In genomic region chr12:73039939-73040562, GRCm38 (mm10) we compare ENCODE assay signal across 9 mouse cellular contexts. TPM values are rescaled to one million over a fixed set of nuclear protein-coding genes. Genes with fewer than 3 reads are reported as not detected.
DNase-seq lines count a peak whose midpoint lies in the region; ATAC-seq and TF ChIP-seq lines count a peak whose summit lies in the region.
"Had no signal": no experiment of that assay in that cellular context is flagged by ENCODE, and none has a peak within 500 bp of the region (broad histone marks: within the 10 kb centered on the region; RNA-seq: fewer than 3 reads in every experiment).

No protein-coding gene starts in this region.

- peak overlapping the region; percentile 89 for H3K27ac ChIP-seq in embryonic facial prominence, embryonic 14.5 days (replicated peaks; ENCODE audit: low read depth, low read length)
- no peak overlapping the region for H3K27ac ChIP-seq in neural tube, embryonic 12.5 days
- H3K27ac ChIP-seq in kidney, adult 2 months (ENCODE audit: insufficient read depth, low read depth, low read length) = no peak overlapping the region
- H3K27ac ChIP-seq: macrophage had no signal

- H3K4me1 ChIP-seq in embryonic facial prominence, embryonic 14.5 days (ENCODE audit: control insufficient read depth, insufficient read depth, low read length) = peaks cover 26% of the 10 kb centered on the region
- H3K4me1 ChIP-seq in neural tube, embryonic 12.5 days = peaks cover 13% of the 10 kb centered on the region
- no peaks in the 10 kb centered on the region for H3K4me1 ChIP-seq in kidney, adult 2 months (ENCODE audit: control insufficient read depth, insufficient read depth, low read length)

- peaks cover 28% of the 10 kb centered on the region; the same call in 1 of the 2 replicates for H3K36me3 ChIP-seq in embryonic facial prominence, embryonic 14.5 days (ENCODE audit: control insufficient read depth, insufficient read depth, low read length)
- no peaks in the 10 kb centered on the region for H3K36me3 ChIP-seq in neural tube, embryonic 12.5 days
- H3K36me3 ChIP-seq in kidney, adult 2 months (ENCODE audit: control insufficient read depth, insufficient read depth, low read length) = no peaks in the 10 kb centered on the region

- 12% methylated on average over 17 of the region's 18 CpGs for WGBS in embryonic facial prominence, embryonic 14.5 days
- 2% methylated on average over 18 of the region's 18 CpGs for WGBS in neural tube, embryonic 12.5 days
- WGBS in kidney, adult 2 months = 8% methylated on average over 18 of the region's 18 CpGs

- peak overlapping the region; percentile 86 for H3K4me3 ChIP-seq in embryonic facial prominence, embryonic 14.5 days (ENCODE audit: low read depth, low read length)
- peak overlapping the region; percentile 24 for H3K4me3 ChIP-seq in neural tube, embryonic 12.5 days
- no peak overlapping the region for H3K4me3 ChIP-seq in kidney, adult 2 months (ENCODE audit: insufficient read depth, low read depth, low read length)

- H3K9me3 ChIP-seq in embryonic facial prominence, embryonic 14.5 days (ENCODE audit: control insufficient read depth, low read length) = no peaks in the 10 kb centered on the region
- no peaks in the 10 kb centered on the region for H3K9me3 ChIP-seq in neural tube, embryonic 12.5 days

- TF ChIP-seq CTCF in kidney, adult 2 months (conservative IDR thresholded peaks at IDR 0.05; ENCODE audit: insufficient read depth, insufficient read length, low read depth, low read length) = no peak

- TF ChIP-seq POLR2A in kidney, adult 2 months (IDR thresholded peaks at IDR 0.05; ENCODE audit: low read depth, low read length) = no peak

- H3K27me3 ChIP-seq in embryonic facial prominence, embryonic 14.5 days (replicated peaks; ENCODE audit: control insufficient read depth, insufficient read depth, low read length) = peaks cover 37% of the 10 kb centered on the region
- H3K27me3 ChIP-seq in neural tube, embryonic 12.5 days (replicated peaks) = peaks cover 86% of the 10 kb centered on the region
- peaks cover 27% of the 10 kb centered on the region for H3K27me3 ChIP-seq in kidney, adult 2 months (replicated peaks; ENCODE audit: control insufficient read depth, insufficient read depth, low read length)

- H3K9ac ChIP-seq in embryonic facial prominence, embryonic 14.5 days (ENCODE audit: low read depth, low read length) = peak overlapping the region; percentile 97
- 0 out of 2 replicates have a peak overlapping the region, but pooled peaks have one; percentile 44 for H3K9ac ChIP-seq in neural tube, embryonic 12.5 days

- ATAC-seq in embryonic facial prominence, embryonic 14.5 days (ENCODE audit: low read depth) = 0 out of 2 replicates have a peak, but pooled peaks have one; percentile 1
- no peak for ATAC-seq in neural tube, embryonic 12.5 days (ENCODE audit: low FRiP score, low read depth)

- H3K4me2 ChIP-seq in embryonic facial prominence, embryonic 14.5 days (ENCODE audit: low read depth, low read length) = peak overlapping the region; percentile 70
- peak overlapping the region; percentile 45 for H3K4me2 ChIP-seq in neural tube, embryonic 12.5 days (replicated peaks)

- peak; percentile 60 for DNase-seq in embryo, embryonic 9.5 days (ENCODE audit: extremely low spot score)
- DNase-seq in embryo, embryonic 11 days = no peak
- peak; percentile 17 for DNase-seq in kidney, adult 18-20 months
- DNase-seq in kidney, postnatal 36 days = no peak
- DNase-seq in embryonic facial prominence, embryonic 14.5 days (ENCODE audit: low spot score) = peak; percentile 45
- no peak for DNase-seq in frontal cortex, adult 2 months (ENCODE audit: extremely low spot score in 1 of 2, low spot score in 1 of 2)
- no peak for DNase-seq in kidney, adult 2 months

RNA-seq across cellular contexts. Expression of gene Six1, which starts 13.6 kb away (rescaled TPM):
- 46.5 and 53.9 TPM in 2 replicates for polyA plus RNA-seq in embryonic facial prominence, embryonic 14.5 days (2014; fragmentation: Nextera tagmentation; extraction: Ambion mirVana)
- polyA plus RNA-seq in neural tube, embryonic 12.5 days (2016; fragmentation: Nextera tagmentation; extraction: Ambion mirVana) = 30.5 and 36.7 TPM in 2 replicates
- polyA plus RNA-seq in frontal cortex, adult 2 months (2012; rRNA removed) = 0.16 and 0.34 TPM in 2 replicates
- polyA plus RNA-seq in kidney, adult 2 months (2012; rRNA removed) = 0.35 and 0.53 TPM in 2 replicates
- polyA plus RNA-seq: macrophage had no signal

Comparison
In these comparisons a context has a peak if more than half of its experiments do, and no peak if none do; other contexts are left out.
1. DNase-seq: peak in embryo, embryonic 9.5 days (single experiment), kidney, adult 18-20 months (single experiment) and embryonic facial prominence, embryonic 14.5 days (single experiment); none in embryo, embryonic 11 days (single experiment), kidney, postnatal 36 days (0 of 2), frontal cortex, adult 2 months (0 of 2) and kidney, adult 2 months (single experiment).
2. RNA of gene Six1, which starts 13.6 kb away (polyA plus RNA-seq): 46.5 to 53.9 TPM in embryonic facial prominence, embryonic 14.5 days and 30.5 to 36.7 TPM in neural tube, embryonic 12.5 days; 0.35 to 0.53 TPM in kidney, adult 2 months and 0.16 to 0.34 TPM in frontal cortex, adult 2 months; every median in the first group is over 10 times any median in the second.